Mouse (Mus musculus): Measurements from ENCODE around the gene Nup210.

The Nup210 gene

GRCm38 (mm10) chr6:91116244-91117145 lies at the start of gene Nup210:
TSS of gene Nup210 (minus strand) at chr6:91116829.
- DNase-seq = peak; percentile 99 to 100

- peak; percentile 88 to 93 for DNase-seq
These were observed 48.6 kb upstream of the Nup210 start for GRCm38 (mm10) chr6:91165210-91165609.

GRCm38 (mm10) chr6:91164584-91164983 lies 48.0 kb upstream of the Nup210 start:
- DNase-seq = no peak

GRCm38 (mm10) chr6:91163195-91163911 lies 46.7 kb upstream of the Nup210 start:
- DNase-seq = no peak

GRCm38 (mm10) chr6:91162314-91162713 lies 45.7 kb upstream of the Nup210 start:
- no peak for DNase-seq

- no peak for DNase-seq
These were observed 45.0 kb upstream of the Nup210 start for GRCm38 (mm10) chr6:91161506-91162235.

GRCm38 (mm10) chr6:91160976-91161375 lies 44.3 kb upstream of the Nup210 start:
- DNase-seq = no peak

- peak; percentile 97 to 98 for DNase-seq
These were observed 43.8 kb upstream of the Nup210 start for GRCm38 (mm10) chr6:91160399-91160798.

GRCm38 (mm10) chr6:91159047-91159446 lies 42.4 kb upstream of the Nup210 start:
- no peak for DNase-seq

- no peak for DNase-seq
These were observed 40.6 kb upstream of the Nup210 start for GRCm38 (mm10) chr6:91157237-91157570.

GRCm38 (mm10) chr6:91156554-91157236 lies 40.1 kb upstream of the Nup210 start, which contains the start of gene Hdac11:
TSS of gene Hdac11 (plus strand) at chr6:91156665.
- peak; percentile 87 to 90 for DNase-seq

GRCm38 (mm10) chr6:91156062-91156461 lies 39.4 kb upstream of the Nup210 start:
- no peak for DNase-seq

- DNase-seq = peak in 1 of 2 experiments; percentile 61
These were observed 38.7 kb upstream of the Nup210 start for GRCm38 (mm10) chr6:91155286-91155685.

GRCm38 (mm10) chr6:91154685-91155084 lies 38.1 kb upstream of the Nup210 start:
- no peak for DNase-seq

GRCm38 (mm10) chr6:91153549-91154064 lies 37.0 kb upstream of the Nup210 start:
- peak; percentile 86 for DNase-seq

GRCm38 (mm10) chr6:91152892-91153548 lies 36.4 kb upstream of the Nup210 start:
- DNase-seq = no peak

GRCm38 (mm10) chr6:91147152-91147770 lies 30.6 kb upstream of the Nup210 start:
- DNase-seq = peak; percentile 91 to 92

GRCm38 (mm10) chr6:91146443-91147151 lies 30.0 kb upstream of the Nup210 start:
- peak; percentile 55 to 59 for DNase-seq

GRCm38 (mm10) chr6:91145572-91145971 lies 28.9 kb upstream of the Nup210 start:
- DNase-seq = no peak

GRCm38 (mm10) chr6:91145056-91145455 lies 28.4 kb upstream of the Nup210 start:
- no peak for DNase-seq

GRCm38 (mm10) chr6:91139846-91140245 lies 23.2 kb upstream of the Nup210 start:
- peak; percentile 85 to 89 for DNase-seq
